Comparison of ENCODE assay signal across 17 mouse cellular contexts in genomic region chr2:72239993-72240392, GRCm38 (mm10). TPM values are rescaled to one million over a fixed set of nuclear protein-coding genes. Genes with fewer than 3 reads are reported as not detected.
DNase-seq lines count a peak whose midpoint lies in the region; ATAC-seq lines count a peak whose summit lies in the region.
"Had no signal": no experiment of that assay in that cellular context is flagged by ENCODE, and none has a peak within 500 bp of the region (broad histone marks: within the 10 kb centered on the region; RNA-seq: fewer than 3 reads in every experiment).

No protein-coding gene starts in this region.

- H3K4me3 ChIP-seq in heart, embryonic 13.5 days = no peak overlapping the region
- no peak overlapping the region for H3K4me3 ChIP-seq in midbrain, embryonic 11.5 days (ENCODE audit: low read depth, low read length)
- H3K4me3 ChIP-seq in midbrain, embryonic 16.5 days (ENCODE audit: low read depth, low read length) = no peak overlapping the region
- H3K4me3 ChIP-seq in limb, embryonic 13.5 days = no peak overlapping the region
- H3K4me3 ChIP-seq: liver, embryonic 13.5 days had no signal

- H3K36me3 ChIP-seq in heart, embryonic 13.5 days = no peaks in the 10 kb centered on the region
- no peaks in the 10 kb centered on the region for H3K36me3 ChIP-seq in midbrain, embryonic 11.5 days (ENCODE audit: control insufficient read depth, insufficient read depth, low read length)
- no peaks in the 10 kb centered on the region for H3K36me3 ChIP-seq in midbrain, embryonic 16.5 days (ENCODE audit: control insufficient read depth, insufficient read depth, low read length)
- H3K36me3 ChIP-seq in limb, embryonic 13.5 days = no peaks in the 10 kb centered on the region
- H3K36me3 ChIP-seq: liver, embryonic 13.5 days had no signal

- DNase-seq in heart, postnatal 25 days (ENCODE audit: low spot score) = no peak
- peak; percentile 68 for DNase-seq in midbrain, embryonic 11.5 days (ENCODE audit: low spot score, missing footprints)
- DNase-seq in c-Kit-positive CD71-positive TER-119-positive erythroid progenitor cells, embryonic 14.5 days (ENCODE audit: low spot score) = no peak
- DNase-seq in layer of hippocampus, adult 9-10 months (ENCODE audit: low spot score) = no peak
- DNase-seq: cerebellum, adult 9-10 months; gastrocnemius, postnatal 25 days; kidney, adult 18-20 months; layer of hippocampus, postnatal 36 days; liver, embryonic 13.5 days; lung, embryonic 14.5 days; lung, postnatal 4 days; right cerebral cortex, postnatal 4 days had no signal

- WGBS in heart, embryonic 13.5 days = 42% methylated on average over 7 of the region's 7 CpGs
- 77% methylated on average over 7 of the region's 7 CpGs for WGBS in midbrain, embryonic 11.5 days
- 64% methylated on average over 7 of the region's 7 CpGs for WGBS in midbrain, embryonic 16.5 days
- 24% methylated on average over 7 of the region's 7 CpGs for WGBS in limb, embryonic 13.5 days

- peak overlapping the region; percentile 49 for H3K27ac ChIP-seq in heart, embryonic 13.5 days (replicated peaks)
- H3K27ac ChIP-seq in midbrain, embryonic 11.5 days (ENCODE audit: low read depth, low read length) = no peak overlapping the region
- H3K27ac ChIP-seq in midbrain, embryonic 16.5 days (ENCODE audit: low read length) = no peak overlapping the region
- peak overlapping the region; percentile 71; the same call in 1 of the 2 replicates for H3K27ac ChIP-seq in limb, embryonic 13.5 days
- H3K27ac ChIP-seq: kidney, postnatal 0 days; liver, embryonic 13.5 days; stomach, postnatal 0 days had no signal

- no peaks in the 10 kb centered on the region for H3K27me3 ChIP-seq in heart, embryonic 13.5 days (replicated peaks)
- no peaks in the 10 kb centered on the region for H3K27me3 ChIP-seq in midbrain, embryonic 11.5 days (ENCODE audit: control insufficient read depth, insufficient read depth, low read length)
- no peaks in the 10 kb centered on the region for H3K27me3 ChIP-seq in midbrain, embryonic 16.5 days (ENCODE audit: control insufficient read depth, insufficient read depth, low read depth, low read length)
- H3K27me3 ChIP-seq in limb, embryonic 13.5 days = no peaks in the 10 kb centered on the region
- H3K27me3 ChIP-seq: liver, embryonic 13.5 days had no signal

- peaks cover 57% of the 10 kb centered on the region for H3K4me1 ChIP-seq in heart, embryonic 13.5 days
- peaks cover 13% of the 10 kb centered on the region for H3K4me1 ChIP-seq in midbrain, embryonic 11.5 days (ENCODE audit: control insufficient read depth, insufficient read depth, low read length)
- peaks cover 9% of the 10 kb centered on the region for H3K4me1 ChIP-seq in midbrain, embryonic 16.5 days (ENCODE audit: control insufficient read depth, insufficient read depth, low read length)
- H3K4me1 ChIP-seq in limb, embryonic 13.5 days = peaks cover 60% of the 10 kb centered on the region
- H3K4me1 ChIP-seq: liver, embryonic 13.5 days had no signal

- peak overlapping the region; percentile 37; the same call in 1 of the 2 replicates for H3K9ac ChIP-seq in heart, embryonic 13.5 days
- H3K9ac ChIP-seq in midbrain, embryonic 11.5 days (ENCODE audit: low read length) = no peak overlapping the region
- no peak overlapping the region for H3K9ac ChIP-seq in midbrain, embryonic 16.5 days (ENCODE audit: low read depth, low read length)
- H3K9ac ChIP-seq in limb, embryonic 13.5 days = no peak overlapping the region
- H3K9ac ChIP-seq: liver, embryonic 13.5 days; lung, embryonic 14.5 days had no signal

- no peak overlapping the region for H3K4me2 ChIP-seq in heart, embryonic 13.5 days
- H3K4me2 ChIP-seq in midbrain, embryonic 11.5 days = no peak overlapping the region
- no peak overlapping the region for H3K4me2 ChIP-seq in midbrain, embryonic 16.5 days (ENCODE audit: low read length)
- H3K4me2 ChIP-seq in limb, embryonic 13.5 days (replicated peaks) = no peak overlapping the region
- H3K4me2 ChIP-seq: liver, embryonic 13.5 days; lung, embryonic 14.5 days had no signal

- no peaks in the 10 kb centered on the region for H3K9me3 ChIP-seq in heart, embryonic 13.5 days
- no peaks in the 10 kb centered on the region for H3K9me3 ChIP-seq in midbrain, embryonic 11.5 days (ENCODE audit: control insufficient read depth, low read length)
- no peaks in the 10 kb centered on the region for H3K9me3 ChIP-seq in midbrain, embryonic 16.5 days (replicated peaks; ENCODE audit: control insufficient read depth, low read length, poor library complexity, severe bottlenecking)
- no peaks in the 10 kb centered on the region for H3K9me3 ChIP-seq in limb, embryonic 13.5 days
- H3K9me3 ChIP-seq: liver, embryonic 13.5 days had no signal

- no peak for ATAC-seq in heart, embryonic 13.5 days (ENCODE audit: extremely low read depth, insufficient number of reproducible peaks, low FRiP score, low TSS enrichment)
- no peak for ATAC-seq in midbrain, embryonic 11.5 days (ENCODE audit: low FRiP score)
- ATAC-seq in midbrain, embryonic 16.5 days = no peak
- ATAC-seq in limb, embryonic 13.5 days (ENCODE audit: low FRiP score, low read depth) = no peak

- intact Hi-C loops in heart, postnatal 25 days (cut with DNase I) = loop anchor here (5.0 kb wide), 1 partner anchor 47 kb away; the partner anchor contains the start of gene Map3k20

RNA-seq across cellular contexts. Expression of gene Map3k20, which starts 45.4 kb away (rescaled TPM):
- polyA plus RNA-seq in heart, embryonic 13.5 days (2015; fragmentation: Nextera tagmentation; extraction: Ambion mirVana) = 43.9 and 44.8 TPM in 2 replicates
- 100 to 1,000 TPM; 271 to 291 TPM for total RNA-seq in heart, postnatal 25 days (2021)
- 7.5 and 8.3 TPM in 2 replicates for polyA plus RNA-seq in midbrain, embryonic 11.5 days (2014; fragmentation: Nextera tagmentation; extraction: Ambion mirVana)
- 4.4 and 5.1 TPM in 2 replicates for polyA plus RNA-seq in midbrain, embryonic 16.5 days (2015; fragmentation: Nextera tagmentation; extraction: Ambion mirVana)
- 11.8 and 15.5 TPM in 2 replicates for polyA plus RNA-seq in limb, embryonic 13.5 days (2015; fragmentation: Nextera tagmentation; extraction: Ambion mirVana)

Comparison
In these comparisons a context has a peak if more than half of its experiments do, and no peak if none do; other contexts are left out.
1. H3K27ac ChIP-seq: peak in heart, embryonic 13.5 days (single experiment) and limb, embryonic 13.5 days (single experiment); none in midbrain, embryonic 11.5 days (single experiment) and midbrain, embryonic 16.5 days (single experiment).